Mouse (Mus musculus): ENCODE data around the gene Thbs1.

Gene Thbs1

DNA sequence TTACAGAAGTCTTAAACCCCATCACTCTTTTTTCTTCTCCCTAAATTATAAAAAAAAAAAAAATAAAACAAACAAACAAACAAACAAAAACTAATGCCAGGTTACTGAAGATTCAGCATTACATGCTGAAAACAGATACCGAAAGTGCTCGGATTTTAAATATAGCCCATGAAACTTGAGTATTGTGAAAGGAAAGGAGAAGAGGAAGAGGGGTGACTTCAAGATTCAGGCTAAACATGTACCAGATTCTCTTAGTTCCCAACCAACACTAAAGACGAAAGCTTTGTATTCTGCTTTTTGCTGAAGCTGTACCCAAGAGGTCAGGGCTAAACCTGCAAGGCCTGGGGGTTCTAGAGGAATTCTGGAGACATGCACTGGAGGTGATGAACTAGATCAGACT is 46.4 kb downstream of the Thbs1 start:
- DNase-seq, result no peak

DNA sequence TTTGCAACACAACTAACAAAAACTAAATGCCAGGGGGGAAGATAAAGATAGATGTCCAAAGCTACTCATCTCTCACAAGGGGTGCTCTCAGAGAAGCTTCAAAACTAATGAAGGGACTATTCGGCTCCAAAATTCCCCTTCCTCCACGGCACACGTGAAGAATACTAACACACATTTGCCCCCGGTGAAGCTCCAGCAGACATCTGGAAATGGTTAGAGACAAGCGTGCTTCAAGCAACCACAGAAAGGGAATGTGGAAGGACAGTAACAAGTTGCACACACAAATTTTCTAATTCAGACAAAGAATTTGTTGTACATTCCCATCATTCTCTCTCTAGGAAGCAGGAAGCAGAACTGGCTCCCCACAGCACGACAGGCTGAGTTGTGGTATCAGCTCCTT is 47.5 kb downstream of the Thbs1 start:
- no peak for DNase-seq

DNA sequence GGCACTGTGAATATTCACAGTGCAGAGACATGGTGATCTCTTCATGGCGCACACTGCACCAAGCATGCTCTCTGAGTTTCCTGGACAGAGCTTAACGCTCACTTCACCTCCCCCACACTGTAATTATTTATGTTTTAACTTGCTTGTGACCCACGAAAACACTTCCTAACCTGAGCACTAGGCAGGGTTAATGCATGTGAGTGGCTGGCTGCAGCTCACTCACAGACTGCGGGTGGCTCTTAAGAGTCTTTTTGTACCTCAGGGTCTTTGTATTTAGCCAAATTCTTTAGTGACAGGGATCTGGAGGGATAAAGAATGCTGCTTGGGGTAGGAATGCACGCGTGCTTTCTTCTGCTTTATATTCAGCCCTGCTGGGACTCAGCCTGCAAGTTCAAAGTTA is 48.9 kb downstream of the Thbs1 start:
- DNase-seq, result no peak

DNA sequence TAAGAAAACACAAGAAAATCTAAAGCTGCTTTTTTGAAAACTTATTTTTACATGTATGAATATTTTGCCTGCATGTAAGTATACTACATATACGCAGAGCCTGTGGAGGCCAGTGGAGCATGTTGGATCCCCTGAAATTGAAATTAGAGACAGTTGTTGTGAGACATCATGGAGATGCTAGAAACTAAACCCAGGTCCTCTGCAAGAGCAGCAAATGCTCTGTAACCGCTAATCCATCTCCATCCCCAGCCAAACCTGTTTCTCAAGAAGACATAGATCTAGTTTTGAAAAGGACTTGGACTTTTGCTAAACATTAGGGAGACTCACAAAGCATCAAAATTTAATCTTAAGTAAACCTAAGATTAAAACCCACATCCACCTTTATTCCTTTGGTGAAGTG is 49.3 kb downstream of the Thbs1 start:
- DNase-seq, result no peak

DNA sequence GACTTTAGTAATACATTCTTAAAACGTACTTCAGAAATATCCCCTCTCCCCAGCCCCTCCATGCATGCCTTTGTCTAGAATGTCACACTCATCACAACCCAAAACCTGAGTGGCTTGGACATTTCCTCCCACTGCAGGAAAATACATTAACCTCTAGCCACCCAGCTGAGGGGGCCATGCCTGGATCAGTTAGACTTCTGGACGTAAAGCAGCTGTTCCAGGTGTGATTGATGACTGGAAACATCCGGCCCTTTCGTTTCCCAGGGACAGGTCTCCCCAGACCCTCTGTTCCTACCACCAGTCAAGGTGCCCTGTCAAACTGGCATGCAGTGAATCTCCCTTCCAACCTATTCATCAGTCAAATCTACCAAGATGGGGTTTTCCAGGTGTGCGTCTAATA is 50.8 kb downstream of the Thbs1 start:
- DNase-seq, result no peak

DNA sequence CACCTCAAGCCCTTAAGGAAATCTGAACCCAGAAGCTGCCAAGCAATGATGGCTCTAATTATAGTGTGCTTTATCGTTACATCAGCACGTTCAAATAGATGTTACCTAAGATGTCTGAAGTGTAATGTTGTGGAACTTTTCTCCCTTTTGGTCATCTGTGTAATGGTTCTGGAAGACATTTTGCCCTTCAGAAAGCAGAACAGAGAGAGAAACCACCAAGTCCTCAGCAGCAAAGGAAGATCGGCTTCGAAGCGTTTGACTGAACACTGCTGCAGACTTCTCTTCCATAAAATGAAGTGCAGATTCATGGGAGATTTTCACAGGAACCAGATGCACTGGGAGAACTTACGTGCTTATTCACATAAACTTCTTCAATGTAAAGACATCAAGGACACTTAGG is 52.5 kb downstream of the Thbs1 start:
- no peak for DNase-seq

DNA sequence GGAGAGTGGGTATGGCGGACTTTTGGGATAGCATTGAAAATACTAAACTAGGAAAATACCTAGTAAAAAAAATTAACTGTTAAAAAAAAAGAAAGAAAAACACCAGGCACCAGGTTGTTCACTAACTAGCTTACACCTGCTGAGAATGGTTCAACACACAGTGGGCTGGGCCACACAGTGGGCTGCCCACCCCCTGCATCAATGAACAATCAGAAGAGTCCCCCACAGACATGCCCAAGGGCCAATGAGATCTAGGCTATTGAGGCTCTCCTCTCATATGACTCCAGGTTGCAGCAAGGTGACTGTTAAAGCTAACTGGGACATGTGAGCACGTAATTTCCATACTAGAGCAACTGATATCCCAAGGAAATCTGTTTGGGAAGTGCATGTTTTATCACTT is 54.0 kb downstream of the Thbs1 start:
- DNase-seq, result no peak

DNA sequence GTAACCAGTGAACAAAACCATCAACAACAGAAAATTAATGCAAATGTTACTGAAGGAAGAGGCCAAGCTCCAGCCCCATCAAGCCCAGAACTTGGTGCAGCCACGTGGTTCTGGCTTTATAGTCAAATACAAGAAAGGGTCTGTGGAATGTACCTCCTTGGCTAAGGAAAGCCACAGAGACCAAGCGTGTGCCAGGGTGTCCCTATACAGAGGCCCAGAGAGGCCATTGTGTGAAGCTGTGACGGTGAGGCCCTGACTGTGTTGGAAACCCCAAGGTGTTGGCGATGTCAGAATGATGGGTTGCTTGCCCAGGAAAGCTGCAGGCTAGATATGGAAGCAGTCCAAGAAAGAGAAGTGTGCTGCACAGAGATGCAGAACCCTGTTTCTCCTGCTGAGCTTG is 56.1 kb downstream of the Thbs1 start:
- no peak for DNase-seq

DNA sequence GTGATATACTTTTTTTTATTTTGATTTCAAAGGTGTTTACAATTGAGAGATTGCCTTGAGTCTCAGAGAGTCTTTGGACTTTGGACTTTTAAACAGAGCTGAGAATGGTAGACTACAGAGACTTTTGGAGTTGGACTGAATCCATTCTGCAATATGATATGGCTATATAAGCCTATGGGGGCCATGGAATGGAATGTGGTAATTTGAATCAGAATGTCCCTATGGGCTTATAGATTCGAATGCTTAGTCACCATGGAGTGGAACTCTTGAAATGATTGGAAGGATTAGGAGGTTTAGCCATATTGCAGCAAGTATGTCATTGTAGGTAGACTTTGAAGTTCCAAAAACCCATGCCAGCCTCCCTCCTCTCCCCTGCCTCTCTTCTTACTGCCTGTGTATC is 56.5 kb downstream of the Thbs1 start:
- no peak for DNase-seq

DNA sequence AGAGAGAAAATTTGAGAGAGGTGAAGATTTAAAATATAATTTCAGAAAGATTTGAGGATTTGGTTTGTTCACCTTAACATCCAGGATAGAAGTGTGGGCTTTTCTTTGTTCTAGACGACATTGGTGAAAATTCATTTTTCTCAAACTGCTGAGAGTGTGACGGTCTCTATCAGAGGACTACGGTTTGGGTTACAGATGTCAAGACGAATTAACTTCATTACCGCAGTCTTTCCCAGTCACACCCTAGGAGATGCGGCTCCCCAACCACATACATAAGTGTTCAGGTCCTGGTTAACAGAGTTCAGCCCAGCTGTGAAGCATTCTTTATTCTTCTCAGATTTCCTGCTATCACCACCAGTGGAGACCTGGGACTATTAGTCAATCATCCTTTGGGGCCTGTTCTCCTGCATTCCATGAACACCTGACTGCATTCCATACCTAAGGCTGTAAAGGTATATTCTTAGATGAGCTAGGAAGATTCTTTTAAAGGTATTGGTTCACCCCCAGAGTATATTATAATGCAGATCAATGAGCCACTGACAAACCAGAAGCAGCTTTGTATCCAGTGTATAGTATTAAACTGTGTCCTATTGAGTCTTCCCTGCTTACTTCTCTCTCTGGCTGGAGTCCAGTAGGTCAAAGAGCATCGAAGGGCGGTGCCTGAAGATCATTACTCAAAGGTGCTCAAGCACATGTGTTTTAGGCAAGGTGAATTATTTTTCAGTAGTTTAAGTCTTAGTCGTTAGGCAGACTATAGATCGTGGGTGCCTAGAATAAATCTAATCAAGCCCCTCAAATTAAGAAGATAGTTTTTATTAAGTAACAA is 63.1 kb downstream of the Thbs1 start:
- no peak for DNase-seq

Data from cerebellum, adult 11-12 months (tissue).